Mouse (Mus musculus) spleen, embryonic (tissue): ENCODE data around the gene Ngef.

ENCODE experiments used
- CTCF ChIA-PET: fragments of 350-600 bp; sonication (Branson Sonifier 250); formaldehyde crosslinking; loops from one replicate; lab custom pipeline; 2022; lab: Charles Lee

The Ngef gene

GRCm38 (mm10) chr1:87568398-87568797 is 5.3 kb downstream of the Ngef start:
- CTCF ChIA-PET: no interaction called here

DNA sequence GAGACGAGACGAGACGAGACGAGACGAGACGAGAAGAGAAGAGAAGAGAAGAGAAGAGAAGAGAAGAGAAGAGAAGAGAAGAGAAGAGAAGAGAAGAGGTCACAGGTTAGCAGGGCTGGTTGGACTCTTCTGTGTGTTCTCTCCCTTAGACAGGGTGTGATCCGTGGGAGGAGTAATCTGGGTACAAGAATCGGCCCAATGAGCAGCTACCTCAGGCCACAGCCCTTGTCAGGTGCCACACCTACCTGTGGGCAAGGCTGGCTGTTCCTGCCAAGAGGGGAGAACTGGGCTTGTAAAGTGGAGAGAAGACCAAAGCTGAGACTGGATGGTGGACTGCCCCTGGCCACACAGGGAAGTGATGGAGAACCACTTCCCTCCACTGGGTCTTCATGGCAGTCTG is 7.9 kb downstream of the Ngef start:
- CTCF ChIA-PET: no interaction called here

DNA sequence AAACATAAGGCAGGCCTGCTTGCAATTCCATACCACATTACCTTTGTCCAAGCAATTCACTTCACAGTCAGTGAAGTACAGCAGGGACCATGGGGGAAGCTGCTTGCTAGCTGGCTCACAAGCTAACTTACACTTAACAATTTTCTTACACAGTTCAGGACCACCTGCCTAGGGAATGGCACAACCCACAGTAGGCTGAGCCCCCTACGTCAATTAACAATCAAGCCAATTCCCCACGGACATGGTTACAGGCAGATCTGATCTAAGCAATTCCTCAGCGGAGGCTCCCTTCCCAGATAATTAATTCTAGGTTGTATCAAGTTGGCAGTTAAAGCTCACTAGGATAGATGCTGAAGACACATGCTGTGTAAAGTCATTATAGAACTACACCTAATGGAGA is 10.7 kb downstream of the Ngef start:
- CTCF ChIA-PET: no interaction called here

DNA sequence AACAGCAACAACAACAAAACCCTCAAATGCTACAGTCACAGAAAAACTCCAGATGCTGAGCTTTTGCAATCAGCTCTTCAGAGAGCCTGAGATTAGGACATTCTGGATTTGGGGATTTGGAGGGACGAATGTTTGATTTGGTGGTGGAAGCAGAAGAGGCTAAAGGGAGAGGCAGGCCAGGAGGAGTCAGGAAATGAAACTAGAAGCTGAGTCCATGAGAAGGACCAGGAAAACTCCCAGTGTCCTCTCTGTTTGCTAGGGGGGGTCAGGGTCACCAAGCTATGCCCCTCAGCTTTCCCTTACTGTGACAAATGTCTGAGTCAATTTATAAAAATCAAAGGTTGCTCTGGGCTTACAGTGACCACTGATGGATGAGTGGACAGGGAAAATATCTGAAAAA is 20.1 kb downstream of the Ngef start:
- CTCF ChIA-PET: interaction anchor here (0.5 kb wide), 1 partner anchor 37 kb away, joined by 3 read pairs; no protein-coding TSS in a partner anchor

DNA sequence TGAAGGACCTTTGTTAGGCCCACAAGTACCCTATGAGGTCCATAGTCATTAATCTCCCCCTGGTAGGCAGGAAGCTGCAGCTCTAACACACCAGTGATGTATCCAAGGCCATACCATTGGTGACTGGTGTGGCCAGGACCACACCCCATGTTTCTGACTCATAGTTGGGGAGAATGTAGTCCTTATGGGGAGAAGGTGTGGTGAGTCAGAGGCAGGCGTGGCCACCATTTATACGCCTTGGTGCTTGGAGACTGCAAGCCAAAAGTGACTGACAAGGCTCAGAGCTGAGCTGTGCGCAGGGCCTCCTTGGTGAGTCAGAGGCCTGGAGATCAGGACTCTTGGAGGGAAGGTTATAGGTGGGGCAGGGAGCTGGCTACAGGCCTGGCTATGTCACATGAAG is 22.7 kb downstream of the Ngef start:
- CTCF ChIA-PET: no interaction called here

DNA sequence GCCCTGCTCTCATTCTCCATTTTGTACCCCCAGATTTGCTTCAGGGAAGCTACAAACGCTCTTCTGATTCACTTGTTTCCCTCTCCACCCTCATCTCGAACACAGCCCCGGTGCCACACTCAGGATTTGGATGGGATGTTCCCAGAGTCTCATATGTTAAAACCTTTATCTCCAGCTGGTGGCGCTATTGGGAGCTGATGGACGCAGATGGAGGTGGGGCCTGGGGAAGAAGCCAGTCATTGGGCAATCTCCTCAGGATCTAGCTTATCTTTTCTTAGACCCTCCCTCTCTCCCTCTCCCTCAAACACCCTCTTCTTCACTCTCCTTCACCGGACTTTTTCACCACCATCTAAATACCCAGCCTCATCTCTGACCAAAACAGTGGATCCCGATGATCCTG is 32.1 kb downstream of the Ngef start:
- CTCF ChIA-PET: interaction anchor here (0.6 kb wide), 2 partner anchors 170 to 175 kb away, joined by 3 to 7 read pairs; no protein-coding TSS in a partner anchor

DNA sequence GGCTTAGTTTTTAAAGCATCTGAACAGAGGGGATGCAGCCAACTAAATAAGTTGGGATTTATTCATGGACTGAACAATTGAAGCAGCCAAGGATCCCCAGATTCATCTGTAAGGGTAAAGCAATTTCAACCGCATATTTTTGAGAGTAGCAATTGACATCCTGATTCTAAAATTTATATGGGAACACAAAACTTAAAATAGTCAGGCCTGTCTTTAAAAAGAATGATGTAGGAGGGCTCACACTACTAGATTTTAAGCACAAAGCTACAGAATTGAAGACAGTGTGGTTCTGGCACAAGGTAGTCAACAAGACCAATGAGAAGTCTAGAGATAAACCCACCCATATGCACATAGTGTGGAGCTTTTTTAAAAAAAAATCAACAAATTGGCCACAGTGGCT is 36.7 kb downstream of the Ngef start:
- CTCF ChIA-PET: no interaction called here

DNA sequence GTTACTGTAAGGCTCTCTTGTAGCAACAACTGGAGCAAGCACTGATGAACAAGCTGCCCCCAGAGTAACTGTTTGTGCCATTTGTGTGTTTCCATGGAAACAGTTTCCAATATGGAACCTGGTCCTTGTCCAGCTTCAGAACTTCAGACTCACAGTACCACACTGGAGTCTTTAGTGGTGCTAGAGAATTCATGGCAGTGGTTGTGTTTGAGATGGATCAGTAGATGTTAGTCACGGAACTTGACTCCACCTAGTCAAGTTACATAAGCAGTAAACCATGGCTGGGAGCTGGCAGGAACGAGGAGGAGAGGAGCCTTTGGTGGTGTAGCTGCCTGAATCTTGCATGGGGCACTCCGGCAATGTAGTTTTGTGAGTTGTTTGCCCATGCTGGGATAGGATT is 39.6 kb downstream of the Ngef start:
- CTCF ChIA-PET: no interaction called here

DNA sequence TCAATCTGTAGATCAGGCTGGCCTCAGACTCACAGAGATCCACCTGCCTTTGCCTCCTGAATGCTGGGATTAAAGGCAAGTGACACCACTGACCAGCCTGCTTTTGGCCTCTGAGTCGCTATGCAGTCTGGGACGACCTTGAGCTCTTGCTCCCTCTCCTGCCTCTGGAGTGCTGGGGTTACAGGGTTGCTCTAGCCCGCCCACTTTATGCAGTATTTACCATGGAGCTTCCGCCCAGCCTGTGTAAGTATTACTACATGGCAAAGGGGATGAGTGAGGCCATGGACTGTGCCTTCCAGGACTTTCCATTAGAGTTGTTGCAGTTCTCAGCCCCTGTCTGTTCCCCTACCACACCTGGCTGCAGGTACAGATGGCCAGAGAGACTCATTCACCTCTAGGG is 41.3 kb downstream of the Ngef start:
- CTCF ChIA-PET: interaction anchor here (0.5 kb wide), 1 partner anchor 17 kb away, joined by 3 read pairs; no protein-coding TSS in a partner anchor

DNA sequence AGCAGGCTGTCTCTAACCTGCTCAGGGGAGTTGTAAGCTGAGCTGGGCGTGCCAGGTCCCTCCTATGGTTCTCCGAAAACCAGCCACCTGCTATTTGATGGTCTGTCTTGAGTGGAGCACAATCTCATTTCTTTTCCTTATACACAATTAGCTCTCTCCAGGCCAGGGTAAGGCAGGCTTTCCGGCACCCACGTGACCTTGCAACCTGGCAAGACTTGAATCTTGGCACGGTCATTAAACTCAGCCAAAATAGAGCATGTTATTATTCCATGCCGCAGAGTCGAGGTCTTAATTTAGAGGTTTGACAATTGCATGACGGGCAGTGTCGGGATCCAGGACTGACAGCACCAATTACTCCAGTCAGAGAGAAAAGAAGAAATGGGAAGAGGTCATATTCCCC is 46.5 kb downstream of the Ngef start:
- CTCF ChIA-PET: no interaction called here

GRCm38 (mm10) chr1:87525041-87525440 is 48.6 kb downstream of the Ngef start:
- CTCF ChIA-PET: interaction anchor here (0.7 kb wide), 1 partner anchor 125 kb away, joined by 3 read pairs; no protein-coding TSS in a partner anchor

DNA sequence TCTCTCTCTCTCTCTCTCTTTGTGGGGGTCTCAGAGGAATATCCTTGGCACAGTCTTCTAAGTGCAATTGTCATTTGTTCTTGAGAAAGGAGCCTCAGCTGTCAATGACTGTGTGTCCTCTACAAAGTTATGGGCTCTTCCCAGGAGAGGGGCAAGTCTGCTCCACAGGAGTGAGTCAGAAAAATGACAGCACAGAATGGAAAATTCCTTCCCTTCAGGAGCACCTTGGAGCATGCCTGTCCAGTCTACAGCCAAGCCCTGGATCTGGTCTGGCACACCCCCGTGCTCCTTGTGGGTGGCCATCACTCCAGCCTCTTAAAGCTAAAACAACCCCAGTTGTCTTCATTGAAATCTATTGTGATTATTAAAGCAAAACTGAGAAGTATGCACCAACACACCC is 52.1 kb downstream of the Ngef start:
- CTCF ChIA-PET: no interaction called here

GRCm38 (mm10) chr1:87520467-87520866 is 53.2 kb downstream of the Ngef start:
- CTCF ChIA-PET: interaction anchor here (0.6 kb wide), 1 partner anchor 278 kb away, joined by 5 read pairs; no protein-coding TSS in a partner anchor

- CTCF ChIA-PET: no interaction called here
These were observed 62.8 kb downstream of the Ngef start for GRCm38 (mm10) chr1:87510845-87511244.

DNA sequence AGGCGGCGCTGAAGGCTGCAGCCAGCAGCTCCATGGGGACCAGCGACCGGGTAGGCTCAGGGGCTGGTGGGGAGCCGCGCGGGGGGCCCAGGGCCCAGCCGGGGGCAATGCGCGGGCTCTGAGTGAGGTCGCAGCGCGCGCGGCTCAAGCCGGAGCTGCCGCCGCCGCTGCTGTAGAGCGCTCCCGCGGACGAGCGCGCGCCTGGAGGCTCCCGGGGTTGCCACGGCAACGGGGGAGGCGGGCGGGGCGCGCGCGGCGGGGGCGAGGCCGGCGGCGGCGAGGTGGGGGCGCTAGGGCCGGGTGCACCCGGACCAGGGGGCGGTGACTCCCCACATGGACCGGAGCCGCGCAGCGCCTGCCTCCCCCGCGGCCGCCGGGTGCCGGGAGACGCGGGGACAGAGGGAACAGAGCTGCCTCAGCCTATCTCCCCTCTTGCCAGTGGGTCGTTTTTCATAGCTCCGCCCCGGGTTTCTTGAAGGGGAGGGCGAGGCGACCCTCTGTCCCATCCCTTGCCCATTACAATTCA is 63.4 kb downstream of the Ngef start:
- CTCF ChIA-PET: interaction anchor here (0.6 kb wide), 1 partner anchor 24 kb away, joined by 3 read pairs; no protein-coding TSS in a partner anchor

DNA sequence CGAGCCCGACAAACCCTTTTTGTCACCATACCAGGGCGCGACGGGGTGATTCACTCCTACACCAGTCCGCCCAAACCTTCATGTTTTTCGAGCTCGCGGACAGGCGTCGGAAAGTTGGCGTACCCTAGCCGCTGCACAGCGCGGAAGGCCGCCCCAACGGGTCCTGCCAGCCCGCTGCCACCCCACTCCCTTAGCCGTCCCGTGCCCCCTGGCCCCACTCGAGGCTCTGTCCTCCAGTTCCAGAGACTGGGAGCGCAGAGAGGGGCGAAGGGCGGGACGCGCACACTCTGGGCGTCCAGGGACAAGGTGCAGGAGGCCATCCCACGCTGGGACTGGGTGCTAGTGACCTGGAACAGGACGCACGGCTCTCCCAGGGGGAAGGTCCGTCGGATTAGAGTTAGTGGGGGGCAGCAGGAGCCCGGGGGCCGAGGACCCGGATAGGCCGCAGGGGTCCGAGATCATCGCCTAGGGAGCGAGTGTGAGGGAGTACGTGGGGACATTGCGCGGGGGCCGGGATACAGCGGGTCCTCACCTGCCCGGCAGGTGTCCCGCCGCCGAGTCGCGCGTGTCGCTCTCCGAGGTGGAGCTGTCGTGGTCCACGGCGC is 64.0 kb downstream of the Ngef start, which contains the start of gene Neu2:
Gene Neu2, plus strand, starts transcription at position 329 of the 605 bp plus-strand sequence.
- CTCF ChIA-PET: interaction anchor here (0.6 kb wide), 1 partner anchor 24 kb away, joined by 3 read pairs; no protein-coding TSS in a partner anchor

- CTCF ChIA-PET: no interaction called here
These were observed 64.8 kb downstream of the Ngef start for GRCm38 (mm10) chr1:87508591-87509560.

- CTCF ChIA-PET: no interaction called here
These were observed 65.8 kb downstream of the Ngef start for GRCm38 (mm10) chr1:87507857-87508256.

- CTCF ChIA-PET: no interaction called here
These were observed 68.1 kb downstream of the Ngef start for GRCm38 (mm10) chr1:87505524-87505923.

DNA sequence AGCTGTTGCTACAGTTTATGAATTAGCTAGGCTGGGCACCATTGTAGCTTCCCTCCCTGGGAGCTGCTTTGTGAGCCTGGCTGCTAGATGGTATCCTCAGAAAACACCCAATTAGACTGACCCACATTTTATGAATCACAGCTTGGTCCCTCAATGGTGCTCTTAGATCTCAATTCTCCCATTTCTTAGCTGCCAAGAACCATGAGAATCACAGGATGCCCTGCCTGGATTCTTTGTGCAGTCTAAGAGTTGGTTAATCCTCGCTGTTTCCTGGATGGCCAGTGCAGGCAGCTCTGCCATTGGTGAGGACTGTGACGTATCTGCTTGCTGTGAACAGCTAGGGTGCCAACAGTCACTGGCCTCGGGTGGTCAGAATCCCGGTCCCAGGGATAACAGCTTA is 80.1 kb downstream of the Ngef start:
- CTCF ChIA-PET: no interaction called here

DNA sequence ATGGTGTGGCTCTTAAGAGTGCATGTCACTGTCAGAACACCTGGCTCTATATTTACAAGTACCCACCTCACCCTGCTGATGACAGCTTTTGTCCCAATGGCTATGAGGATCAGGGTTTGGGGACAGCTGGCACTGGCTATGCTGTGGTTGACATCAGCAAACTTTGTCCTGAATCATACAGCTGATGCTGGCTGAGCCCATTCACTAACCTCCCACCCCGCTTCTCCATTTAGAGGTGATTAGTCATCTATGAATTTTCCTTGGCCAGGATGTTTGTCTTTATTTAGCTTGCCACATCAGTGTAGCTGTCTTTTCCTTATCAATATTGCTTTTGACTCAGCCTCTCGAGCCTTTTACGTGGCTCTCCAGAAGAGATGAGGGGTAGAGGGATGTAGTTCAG is 81.4 kb downstream of the Ngef start:
- CTCF ChIA-PET: no interaction called here

DNA sequence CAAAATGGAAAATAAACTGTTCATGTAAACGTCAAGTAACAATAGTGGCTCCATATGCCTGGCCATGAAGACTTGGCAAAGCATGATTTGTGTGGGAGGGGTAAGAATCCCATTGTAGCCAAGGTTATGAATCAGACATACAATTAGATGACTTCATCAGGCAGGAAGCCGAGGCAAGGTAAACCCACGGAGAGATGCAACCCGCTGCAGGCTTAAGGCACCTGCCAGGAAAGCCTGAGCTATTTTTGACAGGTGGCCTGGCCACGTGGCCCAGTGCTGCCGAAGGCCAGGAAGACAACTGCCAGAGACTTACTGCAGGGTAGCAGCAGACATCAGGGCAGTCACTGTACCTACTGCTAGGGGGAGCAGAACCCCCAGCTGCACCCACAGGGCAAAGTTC is 87.3 kb downstream of the Ngef start:
- CTCF ChIA-PET: interaction anchor here (0.7 kb wide), 1 partner anchor 24 kb away, joined by 3 read pairs; no protein-coding TSS in a partner anchor
